Mouse (Mus musculus) small intestine, adult 2 months (tissue): ENCODE measurements around the gene Qsox2. TPM values are rescaled to one million over a fixed set of nuclear protein-coding genes. Genes with fewer than 3 reads are reported as not detected.

ENCODE experiments used
- H3K27ac ChIP-seq: fragments of 200-500 bp; 2 replicates; pipeline ENCODE4 v1.5.1; 2012; ENCODE audit warnings: low read depth, low read length, control low read depth, inconsistent platforms; ENCODE audit not compliant: insufficient read depth
- H3K27me3 ChIP-seq: fragments of 200-500 bp; 2 replicates; pipeline ENCODE4 v1.6.1; 2012; ENCODE audit warnings: mild to moderate bottlenecking, moderate library complexity, low read length, inconsistent platforms; ENCODE audit not compliant: control insufficient read depth, insufficient read depth
- H3K36me3 ChIP-seq: fragments of 200-500 bp; 2 replicates; pipeline ENCODE4 v1.6.1; 2012; ENCODE audit warnings: mild to moderate bottlenecking, low read length, control low read depth, inconsistent platforms; ENCODE audit not compliant: control insufficient read depth, insufficient read depth
- H3K4me1 ChIP-seq: fragments of 200-500 bp; 2 replicates; pipeline ENCODE4 v1.6.1; 2012; ENCODE audit warnings: low read length, inconsistent platforms, mixed read lengths; ENCODE audit not compliant: control insufficient read depth, insufficient read depth, insufficient read length
- H3K4me3 ChIP-seq: fragments of 200-500 bp; 2 replicates; pipeline ENCODE4 v1.5.1; 2012; ENCODE audit warnings: low read depth, mild to moderate bottlenecking, control low read depth, inconsistent platforms, low read length, moderate library complexity
- CTCF ChIP-seq: fragments of 200-500 bp; IDR thresholded peaks from 2 replicates; pipeline ENCODE4 v1.5.1; 2012; ENCODE audit warnings: low read depth, mild to moderate bottlenecking, control low read depth, inconsistent platforms, low read length, moderate library complexity, mixed read lengths; ENCODE audit not compliant: insufficient replicate concordance, insufficient read length; ENCODE audit errors: extremely low read depth
- POLR2A ChIP-seq: fragments of 200-500 bp; IDR thresholded peaks from 2 replicates; pipeline ENCODE4 v1.6.1; 2012; ENCODE audit warnings: low read depth, mild to moderate bottlenecking, control low read depth, inconsistent platforms, low read length, moderate library complexity
- WGBS: fragments of 180-500 bp; shearing (Covaris S2); methylation state at CpG from one replicate; pipeline ENCODE4 v1.1.7; 2018; 5-methylcytosine and 5-hydroxymethylcytosine counted together
- polyA plus RNA-seq: library from polyadenylated mRNA; depleted of rRNA; stranded (reverse); fragments of >200 nt; gene quantifications from 2 replicates; pipeline ENCODE4 v1.2.3, GENCODE M21; 2012

The Qsox2 gene
- polyA plus RNA-seq, 1 experiment: 10.9 TPM

DNA sequence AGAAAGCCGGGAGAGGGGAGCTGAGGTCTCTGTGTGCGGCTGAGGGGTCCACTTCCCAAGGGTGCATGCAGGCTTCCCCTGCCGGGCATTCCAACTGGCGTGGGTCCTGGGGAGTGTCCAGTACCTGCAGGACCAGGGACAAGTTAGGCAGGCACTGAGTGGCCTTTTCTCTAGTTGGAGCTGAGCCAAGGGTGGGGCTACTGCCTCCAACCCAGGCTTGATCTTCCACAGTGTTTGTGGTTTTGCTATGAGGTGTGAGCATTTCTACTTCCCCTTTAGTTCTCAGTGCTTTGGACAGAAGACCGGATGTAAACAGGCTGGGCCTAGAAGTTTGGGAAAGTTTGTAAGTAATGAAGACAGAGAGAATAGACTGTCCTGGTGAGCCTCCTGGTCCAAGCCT is 48.8 kb downstream of the Qsox2 start:
- WGBS: 30% methylated on average over 5 of the region's 5 CpGs
- Histone ChIP-seq H3K27me3 (no peaks in the 10 kb centered on the region), H3K27ac (no peak overlapping the region), H3K4me1 (peaks cover 8% of the 10 kb centered on the region), H3K4me3 (no peak overlapping the region), H3K36me3 (no peaks in the 10 kb centered on the region)
- no peak for TF ChIP-seq CTCF
- TF ChIP-seq POLR2A: no peak

DNA sequence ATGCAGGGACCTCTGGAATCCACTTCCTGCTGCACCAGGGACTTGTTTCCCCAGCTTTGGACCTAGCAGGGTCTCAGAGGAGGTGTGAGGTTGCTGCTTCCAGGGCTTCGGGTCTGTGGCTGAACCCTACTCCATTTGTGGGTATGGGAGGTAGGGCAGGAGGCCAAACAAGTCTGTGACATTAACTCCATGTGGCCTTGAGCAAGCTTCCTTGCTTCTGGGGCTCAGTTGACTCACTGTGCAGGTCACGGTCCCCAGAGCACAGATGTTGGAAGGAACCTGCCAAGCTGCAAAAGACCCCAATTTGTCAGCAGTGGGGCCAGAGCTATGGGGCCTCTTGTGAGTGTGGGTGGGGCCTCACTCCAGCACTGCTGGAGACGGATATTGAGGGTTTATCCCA is 53.0 kb downstream of the Qsox2 start:
- 56% methylated on average over 3 of the region's 3 CpGs for WGBS
- H3K27ac ChIP-seq: no peak overlapping the region
- TF ChIP-seq POLR2A: no peak
- no peak for TF ChIP-seq CTCF

DNA sequence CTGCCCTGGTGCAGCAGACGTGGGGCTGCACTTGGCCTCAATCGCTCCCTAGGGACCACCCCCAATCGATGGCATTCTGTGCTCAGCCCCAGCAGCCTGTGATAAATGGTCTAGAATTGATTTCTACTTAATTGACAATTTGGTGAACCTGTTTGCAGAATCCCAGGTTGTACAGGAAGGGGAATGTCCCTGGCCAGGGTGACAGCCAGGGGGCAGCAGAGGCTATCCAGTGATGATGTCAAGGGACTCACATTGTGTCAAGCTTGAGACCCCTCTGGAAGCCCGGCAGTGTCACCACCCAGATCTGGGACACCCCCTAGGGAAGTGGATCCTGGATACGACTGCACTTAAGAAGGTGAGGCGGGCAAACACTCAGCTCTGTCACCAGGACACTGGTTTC is 54.7 kb downstream of the Qsox2 start:
- no peaks in the 10 kb centered on the region for H3K27me3 ChIP-seq
- WGBS: 26% methylated on average over 6 of the region's 6 CpGs
- no peaks in the 10 kb centered on the region for H3K36me3 ChIP-seq
- no peak overlapping the region for H3K27ac ChIP-seq
- no peaks in the 10 kb centered on the region for H3K4me1 ChIP-seq
- no peak overlapping the region for H3K4me3 ChIP-seq
- TF ChIP-seq POLR2A: no peak
- peak; percentile 66; the same call in 1 of the 2 replicates for TF ChIP-seq CTCF

More for the DNA sequence above, 53.0 kb downstream of the Qsox2 start:
- no peaks in the 10 kb centered on the region for H3K27me3 ChIP-seq
- no peak overlapping the region for H3K4me3 ChIP-seq
- H3K4me1 ChIP-seq: peaks cover 8% of the 10 kb centered on the region
- no peaks in the 10 kb centered on the region for H3K36me3 ChIP-seq

DNA sequence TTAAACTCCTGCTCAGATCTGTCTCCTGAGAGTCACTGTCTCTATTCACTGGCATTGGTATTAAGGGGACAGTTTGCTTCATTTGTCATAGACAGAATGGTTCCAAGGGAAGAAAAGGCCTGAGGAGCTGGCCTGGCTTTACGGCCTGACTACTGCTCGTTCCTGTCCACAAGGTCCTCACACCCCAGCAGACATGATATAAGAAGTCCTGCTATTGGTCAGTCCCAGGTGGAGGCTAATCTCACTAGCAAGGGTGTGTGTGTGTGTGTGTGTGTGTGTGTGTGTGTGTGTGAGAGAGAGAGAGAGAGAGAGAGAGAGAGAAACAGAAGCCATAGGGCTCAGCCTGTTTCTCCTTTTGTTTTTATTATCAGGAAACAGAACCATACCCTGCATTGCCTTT is 60.1 kb downstream of the Qsox2 start:
- H3K36me3 ChIP-seq: no peaks in the 10 kb centered on the region
- H3K27ac ChIP-seq: no peak overlapping the region
- TF ChIP-seq CTCF (no peak), POLR2A (no peak)
- no peaks in the 10 kb centered on the region for H3K27me3 ChIP-seq
- peaks cover 5% of the 10 kb centered on the region for H3K4me1 ChIP-seq
- no peak overlapping the region for H3K4me3 ChIP-seq
- WGBS: 47% methylated on average over 2 of the region's 2 CpGs

DNA sequence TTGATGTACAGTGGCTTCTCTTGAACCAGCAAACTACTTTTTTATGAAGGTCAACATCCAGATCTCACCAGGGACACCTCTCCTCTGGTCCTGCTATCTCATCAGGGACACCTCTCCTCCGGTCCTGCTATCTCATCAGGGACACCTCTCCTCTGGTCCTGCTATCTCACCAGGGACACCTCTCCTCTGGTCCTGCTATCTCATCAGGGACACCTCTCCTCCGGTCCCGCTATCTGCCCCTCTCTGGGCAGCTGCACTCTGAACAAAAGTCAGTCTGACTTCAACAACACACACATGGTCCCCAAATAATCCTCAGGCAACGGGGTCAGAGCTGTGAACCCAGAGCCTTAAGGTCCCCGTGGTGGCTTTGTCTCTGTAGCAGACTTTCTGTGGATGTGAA is 60.6 kb downstream of the Qsox2 start:
- Histone ChIP-seq H3K27me3 (no peaks in the 10 kb centered on the region), H3K4me1 (peaks cover 10% of the 10 kb centered on the region), H3K36me3 (no peaks in the 10 kb centered on the region), H3K27ac (no peak overlapping the region), H3K4me3 (no peak overlapping the region)
- no peak for TF ChIP-seq CTCF
- TF ChIP-seq POLR2A: no peak
- WGBS: 59% methylated on average over 5 of the region's 5 CpGs

DNA sequence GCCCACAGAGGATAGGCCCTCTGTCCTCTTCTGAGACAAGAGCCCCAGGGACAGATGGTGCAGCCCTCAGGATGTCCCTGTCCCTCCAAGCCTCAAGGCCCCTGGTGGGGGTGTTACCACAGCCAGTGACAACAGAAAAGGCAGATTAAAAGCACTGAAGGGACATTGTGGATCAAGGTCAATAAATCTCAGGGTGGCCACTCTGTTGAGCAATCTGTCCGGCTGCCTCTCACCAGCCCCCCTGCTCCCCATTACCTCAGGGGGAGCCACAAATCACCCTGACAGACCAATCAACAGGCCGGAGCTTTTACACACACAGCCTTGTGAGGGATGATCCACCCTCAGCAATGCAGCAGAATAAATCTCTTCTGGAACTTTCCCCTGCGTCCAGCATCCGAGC is 62.1 kb downstream of the Qsox2 start:
- Histone ChIP-seq H3K4me1 (peaks cover 13% of the 10 kb centered on the region), H3K4me3 (no peak overlapping the region), H3K27ac (no peak overlapping the region), H3K27me3 (no peaks in the 10 kb centered on the region), H3K36me3 (no peaks in the 10 kb centered on the region)
- 49% methylated on average over 4 of the region's 4 CpGs for WGBS
- TF ChIP-seq POLR2A: no peak
- TF ChIP-seq CTCF: no peak

DNA sequence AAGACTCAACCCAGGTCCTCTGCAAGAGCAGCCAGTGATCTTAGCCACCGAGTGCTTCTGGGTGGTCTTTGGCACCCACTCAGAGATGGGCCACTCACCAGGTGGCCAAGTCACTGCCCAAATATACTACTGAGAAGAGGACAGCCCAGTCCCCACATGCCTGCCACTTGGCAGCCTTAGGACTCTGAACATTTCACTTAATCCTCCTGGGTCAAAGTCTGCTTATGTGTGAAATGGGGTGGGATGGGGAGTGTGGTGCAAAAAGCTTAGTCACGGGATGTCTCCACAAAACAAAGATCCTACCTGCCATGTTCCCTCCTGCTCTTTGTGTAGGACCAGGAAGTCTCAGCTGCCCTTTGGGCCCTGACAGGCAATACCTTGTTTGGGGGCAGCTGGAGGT is 65.2 kb downstream of the Qsox2 start:
- TF ChIP-seq CTCF (no peak), POLR2A (no peak)
- H3K4me3 ChIP-seq: no peak overlapping the region
- H3K27me3 ChIP-seq: no peaks in the 10 kb centered on the region
- no peaks in the 10 kb centered on the region for H3K36me3 ChIP-seq
- peaks cover 13% of the 10 kb centered on the region for H3K4me1 ChIP-seq
- H3K27ac ChIP-seq: no peak overlapping the region
- 42% methylated on average over 2 of the region's 2 CpGs for WGBS

DNA sequence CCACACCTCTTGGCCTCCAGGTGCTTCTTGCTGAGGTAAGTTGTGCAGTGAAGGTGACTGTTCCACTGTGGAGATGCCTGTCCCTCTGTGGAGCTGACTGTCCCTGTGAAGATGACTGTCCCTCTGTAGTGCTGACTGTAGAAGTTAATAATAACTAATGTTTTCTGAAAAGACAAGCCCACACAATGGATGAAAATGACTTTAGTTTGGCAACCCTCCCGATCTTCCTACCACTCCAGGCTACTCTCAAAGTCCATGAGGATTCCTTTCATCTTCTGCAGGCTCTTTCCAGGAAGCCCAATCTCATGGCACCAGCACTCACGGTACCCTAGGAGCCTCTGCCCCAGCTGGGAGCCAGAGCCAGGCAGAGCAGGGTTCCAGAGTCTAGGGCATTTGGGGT is 66.9 kb downstream of the Qsox2 start:
- Histone ChIP-seq H3K36me3 (no peaks in the 10 kb centered on the region), H3K4me3 (no peak overlapping the region), H3K27ac (no peak overlapping the region), H3K4me1 (peaks cover 13% of the 10 kb centered on the region), H3K27me3 (no peaks in the 10 kb centered on the region)
- 24% methylated on average over 2 of the region's 2 CpGs for WGBS
- TF ChIP-seq POLR2A (no peak), CTCF (no peak)
